Mouse (Mus musculus): ENCODE measurements around the gene Cmya5.

GRCm38 (mm10) chr13:93094204-93094935, 50.2 kb downstream of the Cmya5 start:
- TF ChIP-seq CTCF (IDR thresholded peaks at IDR 0.05; ENCODE audit: control insufficient read depth, insufficient read depth, insufficient read length) = no peak
- TF ChIP-seq USF1 (IDR thresholded peaks at IDR 0.05; ENCODE audit: low read depth) = no peak
- TF ChIP-seq MYOG (IDR thresholded peaks at IDR 0.05; ENCODE audit: control insufficient read depth, extremely low read depth, insufficient read length) = no peak
- no peak for TF ChIP-seq MYOD1 (IDR thresholded peaks at IDR 0.05; ENCODE audit: control insufficient read depth, insufficient read length, low read depth)
- no peak for TF ChIP-seq CEBPB (IDR thresholded peaks at IDR 0.05; ENCODE audit: low read depth)
- no peak for TF ChIP-seq FOSL1 (IDR thresholded peaks at IDR 0.05; ENCODE audit: insufficient read depth, low read length, poor library complexity, severe bottlenecking)
- TF ChIP-seq MAX (IDR thresholded peaks at IDR 0.05) = no peak
